Mouse (Mus musculus): Measurements from ENCODE around the gene Pip4k2a. TPM values are rescaled to one million over a fixed set of nuclear protein-coding genes. Genes with fewer than 3 reads are reported as not detected.

Gene Pip4k2a
- polyA plus RNA-seq, 1 experiment from 2014 or later, result 26.4 TPM

GRCm38 (mm10) chr2:18962502-18962901, 35.4 kb downstream of the Pip4k2a start:
- Histone ChIP-seq H3K9ac (no peak overlapping the region), H3K36me3 (peaks cover 9% of the 10 kb centered on the region; the same call in 1 of the 2 replicates), H3K4me3 (no peak overlapping the region), H3K27ac (no peak overlapping the region), H3K27me3 (replicated peaks) (no peaks in the 10 kb centered on the region), H3K9me3 (replicated peaks) (no peaks in the 10 kb centered on the region), H3K4me2 (no peak overlapping the region), H3K4me1 (peaks cover 87% of the 10 kb centered on the region)
- ATAC-seq, result no peak
- WGBS (ENCODE audit: insufficient replicate concordance), result 46% methylated on average over 3 of the region's 3 CpGs

- 62% methylated on average over 7 of the region's 7 CpGs for WGBS (ENCODE audit: insufficient replicate concordance)
- no peaks in the 10 kb centered on the region for H3K27me3 ChIP-seq (replicated peaks)
- ATAC-seq, result no peak
- H3K4me2 ChIP-seq, result no peak overlapping the region
- H3K4me1 ChIP-seq, result peaks cover 87% of the 10 kb centered on the region
- H3K9me3 ChIP-seq (replicated peaks), result no peaks in the 10 kb centered on the region
- H3K36me3 ChIP-seq, result no peaks in the 10 kb centered on the region
- H3K27ac ChIP-seq, result no peak overlapping the region
- H3K4me3 ChIP-seq, result no peak overlapping the region
- no peak overlapping the region for H3K9ac ChIP-seq
Measured at GRCm38 (mm10) chr2:18960376-18960973, 37.5 kb downstream of the Pip4k2a start.

GRCm38 (mm10) chr2:18959558-18959957, 38.4 kb downstream of the Pip4k2a start:
- Histone ChIP-seq H3K27ac (no peak overlapping the region), H3K4me3 (no peak overlapping the region), H3K9ac (no peak overlapping the region), H3K4me1 (peaks cover 92% of the 10 kb centered on the region), H3K4me2 (no peak overlapping the region), H3K36me3 (no peaks in the 10 kb centered on the region), H3K9me3 (replicated peaks) (no peaks in the 10 kb centered on the region), H3K27me3 (replicated peaks) (no peaks in the 10 kb centered on the region)
- 74% methylated on average over 5 of the region's 5 CpGs for WGBS (ENCODE audit: insufficient replicate concordance)
- ATAC-seq, result no peak

- no peak overlapping the region for H3K9ac ChIP-seq
- H3K9me3 ChIP-seq (replicated peaks), result no peaks in the 10 kb centered on the region
- H3K4me3 ChIP-seq, result no peak overlapping the region
- peak overlapping the region; percentile 17; the same call in 1 of the 2 replicates for H3K4me2 ChIP-seq
- H3K27me3 ChIP-seq (replicated peaks), result no peaks in the 10 kb centered on the region
- H3K27ac ChIP-seq, result peak overlapping the region; percentile 54; the same call in 1 of the 2 replicates
- 49% methylated on average over 6 of the region's 6 CpGs for WGBS (ENCODE audit: insufficient replicate concordance)
- H3K36me3 ChIP-seq, result no peaks in the 10 kb centered on the region
- ATAC-seq, result no peak
- peaks cover 98% of the 10 kb centered on the region for H3K4me1 ChIP-seq
Measured at GRCm38 (mm10) chr2:18959008-18959407, 38.9 kb downstream of the Pip4k2a start.

GRCm38 (mm10) chr2:18958501-18958900, 39.4 kb downstream of the Pip4k2a start:
- H3K36me3 ChIP-seq, result no peaks in the 10 kb centered on the region
- H3K4me2 ChIP-seq, result no peak overlapping the region
- H3K4me3 ChIP-seq, result no peak overlapping the region
- H3K9me3 ChIP-seq (replicated peaks), result no peaks in the 10 kb centered on the region
- peaks cover 99% of the 10 kb centered on the region for H3K4me1 ChIP-seq
- no peak for ATAC-seq
- no peaks in the 10 kb centered on the region for H3K27me3 ChIP-seq (replicated peaks)
- H3K27ac ChIP-seq, result 0 out of 2 replicates have a peak overlapping the region, but pooled peaks have one; percentile 4
- H3K9ac ChIP-seq, result 0 out of 2 replicates have a peak overlapping the region, but pooled peaks have one; percentile 6
- WGBS (ENCODE audit: insufficient replicate concordance), result 60% methylated on average over 5 of the region's 5 CpGs

- no peak overlapping the region for H3K4me3 ChIP-seq
- no peaks in the 10 kb centered on the region for H3K27me3 ChIP-seq (replicated peaks)
- no peaks in the 10 kb centered on the region for H3K9me3 ChIP-seq (replicated peaks)
- no peaks in the 10 kb centered on the region for H3K36me3 ChIP-seq
- peaks cover 99% of the 10 kb centered on the region for H3K4me1 ChIP-seq
- ATAC-seq, result no peak
- WGBS (ENCODE audit: insufficient replicate concordance), result 78% methylated on average over 9 of the region's 9 CpGs
- H3K4me2 ChIP-seq, result peak overlapping the region; percentile 30
- H3K27ac ChIP-seq, result 0 out of 2 replicates have a peak overlapping the region, but pooled peaks have one; percentile 4
- no peak overlapping the region for H3K9ac ChIP-seq
Measured at GRCm38 (mm10) chr2:18958044-18958443, 39.9 kb downstream of the Pip4k2a start.

- Histone ChIP-seq H3K36me3 (no peaks in the 10 kb centered on the region), H3K9me3 (replicated peaks) (no peaks in the 10 kb centered on the region), H3K9ac (peak overlapping the region; percentile 22; the same call in 1 of the 2 replicates), H3K4me1 (peaks cover 99% of the 10 kb centered on the region), H3K4me2 (peak overlapping the region; percentile 30), H3K27me3 (replicated peaks) (no peaks in the 10 kb centered on the region), H3K4me3 (no peak overlapping the region), H3K27ac (peak overlapping the region; percentile 59; the same call in 1 of the 2 replicates)
- ATAC-seq, result no peak
- WGBS (ENCODE audit: insufficient replicate concordance), result 56% methylated on average over 7 of the region's 7 CpGs
Measured at GRCm38 (mm10) chr2:18957459-18957858, 40.5 kb downstream of the Pip4k2a start.

- H3K4me2 ChIP-seq, result peak overlapping the region; percentile 30
- H3K4me1 ChIP-seq, result peaks cover 99% of the 10 kb centered on the region
- no peaks in the 10 kb centered on the region for H3K27me3 ChIP-seq (replicated peaks)
- peak; percentile 13 for ATAC-seq
- WGBS (ENCODE audit: insufficient replicate concordance), result 14% methylated on average over 7 of the region's 7 CpGs
- no peaks in the 10 kb centered on the region for H3K9me3 ChIP-seq (replicated peaks)
- H3K4me3 ChIP-seq, result no peak overlapping the region
- H3K9ac ChIP-seq, result peak overlapping the region; percentile 22; the same call in 1 of the 2 replicates
- peak overlapping the region; percentile 59; the same call in 1 of the 2 replicates for H3K27ac ChIP-seq
- no peaks in the 10 kb centered on the region for H3K36me3 ChIP-seq
Measured at GRCm38 (mm10) chr2:18956945-18957344, 41.0 kb downstream of the Pip4k2a start.

- H3K9ac ChIP-seq, result no peak overlapping the region
- 0 out of 2 replicates have a peak, but pooled peaks have one; percentile 16 for ATAC-seq
- H3K4me3 ChIP-seq, result no peak overlapping the region
- H3K4me1 ChIP-seq, result peaks cover 98% of the 10 kb centered on the region
- WGBS (ENCODE audit: insufficient replicate concordance), result 50% methylated on average over 3 of the region's 3 CpGs
- no peaks in the 10 kb centered on the region for H3K27me3 ChIP-seq (replicated peaks)
- 0 out of 2 replicates have a peak overlapping the region, but pooled peaks have one; percentile 37 for H3K27ac ChIP-seq
- H3K9me3 ChIP-seq (replicated peaks), result no peaks in the 10 kb centered on the region
- H3K4me2 ChIP-seq, result peak overlapping the region; percentile 54
- H3K36me3 ChIP-seq, result no peaks in the 10 kb centered on the region
Measured at GRCm38 (mm10) chr2:18956424-18956823, 41.5 kb downstream of the Pip4k2a start.

GRCm38 (mm10) chr2:18955671-18956070, 42.3 kb downstream of the Pip4k2a start:
- 0 out of 2 replicates have a peak overlapping the region, but pooled peaks have one; percentile 2 for H3K4me3 ChIP-seq
- 0 out of 2 replicates have a peak overlapping the region, but pooled peaks have one; percentile 33 for H3K9ac ChIP-seq
- H3K4me2 ChIP-seq, result peak overlapping the region; percentile 54
- H3K27me3 ChIP-seq (replicated peaks), result no peaks in the 10 kb centered on the region
- H3K27ac ChIP-seq, result peak overlapping the region; percentile 76
- no peak; the same call in 1 of the 2 replicates for ATAC-seq
- no peaks in the 10 kb centered on the region for H3K36me3 ChIP-seq
- 47% methylated on average over 13 of the region's 13 CpGs for WGBS (ENCODE audit: insufficient replicate concordance)
- H3K4me1 ChIP-seq, result peaks cover 99% of the 10 kb centered on the region
- H3K9me3 ChIP-seq (replicated peaks), result no peaks in the 10 kb centered on the region

GRCm38 (mm10) chr2:18955022-18955421, 42.9 kb downstream of the Pip4k2a start:
- Histone ChIP-seq H3K27ac (peak overlapping the region; percentile 76), H3K36me3 (no peaks in the 10 kb centered on the region), H3K4me3 (no peak overlapping the region), H3K4me1 (peaks cover 97% of the 10 kb centered on the region), H3K9me3 (replicated peaks) (no peaks in the 10 kb centered on the region), H3K27me3 (replicated peaks) (no peaks in the 10 kb centered on the region), H3K4me2 (peak overlapping the region; percentile 54), H3K9ac (peak overlapping the region; percentile 46)
- peak; percentile 33; the same call in 1 of the 2 replicates for ATAC-seq
- 19% methylated on average over 4 of the region's 4 CpGs for WGBS (ENCODE audit: insufficient replicate concordance)

- peak overlapping the region; percentile 76 for H3K27ac ChIP-seq
- peaks cover 93% of the 10 kb centered on the region for H3K4me1 ChIP-seq
- peak overlapping the region; percentile 54 for H3K4me2 ChIP-seq
- no peaks in the 10 kb centered on the region for H3K36me3 ChIP-seq
- no peaks in the 10 kb centered on the region for H3K9me3 ChIP-seq (replicated peaks)
- H3K9ac ChIP-seq, result peak overlapping the region; percentile 46; the same call in 1 of the 2 replicates
- no peaks in the 10 kb centered on the region for H3K27me3 ChIP-seq (replicated peaks)
- H3K4me3 ChIP-seq, result no peak overlapping the region
- ATAC-seq, result peak; percentile 60
- WGBS (ENCODE audit: insufficient replicate concordance), result 25% methylated on average over 4 of the region's 4 CpGs
Measured at GRCm38 (mm10) chr2:18954422-18954821, 43.5 kb downstream of the Pip4k2a start.

All from liver, embryonic 12.5 days (tissue).